In the genomic region with DNA sequence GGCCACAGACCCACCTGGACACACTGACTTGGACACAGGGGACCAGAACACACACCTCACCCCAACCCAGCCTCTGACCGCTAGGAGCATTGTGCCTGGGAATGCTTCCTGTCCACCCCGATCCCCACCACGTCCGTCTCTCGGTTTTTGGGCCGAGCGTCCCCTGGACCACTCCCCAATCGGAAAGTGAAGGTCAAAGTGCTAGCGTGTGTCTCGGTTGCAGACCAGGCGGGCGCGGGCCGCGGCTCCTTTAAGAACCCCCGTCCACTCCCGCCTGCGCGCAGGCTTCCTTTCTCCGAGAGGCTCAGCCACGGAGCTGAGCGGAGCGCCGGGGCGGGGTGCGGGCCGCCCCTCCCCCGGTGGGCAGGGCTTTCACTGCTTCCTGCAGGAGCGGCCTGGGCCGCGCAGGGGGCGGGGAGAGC, we compare ENCODE assay signal across 7 mouse cellular contexts. TPM values are rescaled to one million over a fixed set of nuclear protein-coding genes. Genes with fewer than 3 reads are reported as not detected.
DNase-seq lines count a peak whose midpoint lies in the region; ATAC-seq lines count a peak whose summit lies in the region.

No protein-coding gene starts in this region.

- H3K4me3 ChIP-seq in intestine, embryonic 16.5 days (ENCODE audit: low read length): peak overlapping the region; percentile 98
- H3K4me3 ChIP-seq in limb, embryonic 11.5 days (ENCODE audit: low read depth, low read length): peak overlapping the region; percentile 88
- H3K4me3 ChIP-seq in midbrain, embryonic 13.5 days (replicated peaks): peak overlapping the region; percentile 97

- ATAC-seq in intestine, embryonic 16.5 days: peak; percentile 78
- peak; percentile 46; the same call in 1 of the 2 replicates for ATAC-seq in limb, embryonic 11.5 days (ENCODE audit: insufficient number of reproducible peaks, low FRiP score, low TSS enrichment, low read depth)
- ATAC-seq in midbrain, embryonic 13.5 days: peak; percentile 73

- H3K4me1 ChIP-seq in intestine, embryonic 16.5 days (ENCODE audit: control insufficient read depth, insufficient read depth, low read length): peaks cover 67% of the 10 kb centered on the region
- peaks cover 38% of the 10 kb centered on the region for H3K4me1 ChIP-seq in limb, embryonic 11.5 days (ENCODE audit: control insufficient read depth, insufficient read depth, low read length)
- peaks cover 76% of the 10 kb centered on the region for H3K4me1 ChIP-seq in midbrain, embryonic 13.5 days (replicated peaks)

- H3K9ac ChIP-seq in intestine, embryonic 16.5 days (ENCODE audit: low read depth, low read length): peak overlapping the region; percentile 93
- peak overlapping the region; percentile 93 for H3K9ac ChIP-seq in limb, embryonic 11.5 days (ENCODE audit: low read length)
- H3K9ac ChIP-seq in midbrain, embryonic 13.5 days (replicated peaks): peak overlapping the region; percentile 97

- intact Hi-C loops in gastrocnemius, postnatal 36 days (cut with DNase I): loop anchor here (5.0 kb wide), 1 partner anchor 134 kb away; no protein-coding TSS in a partner anchor

- no peaks in the 10 kb centered on the region for H3K27me3 ChIP-seq in intestine, embryonic 16.5 days (replicated peaks; ENCODE audit: control insufficient read depth, insufficient read depth, low read length)
- H3K27me3 ChIP-seq in limb, embryonic 11.5 days (ENCODE audit: control insufficient read depth, insufficient read depth, low read length): no peaks in the 10 kb centered on the region
- no peaks in the 10 kb centered on the region for H3K27me3 ChIP-seq in midbrain, embryonic 13.5 days

- H3K9me3 ChIP-seq in intestine, embryonic 16.5 days (ENCODE audit: control insufficient read depth, low read length): no peaks in the 10 kb centered on the region
- no peaks in the 10 kb centered on the region for H3K9me3 ChIP-seq in limb, embryonic 11.5 days (ENCODE audit: control insufficient read depth, low read length)
- H3K9me3 ChIP-seq in midbrain, embryonic 13.5 days: no peaks in the 10 kb centered on the region

- WGBS in intestine, embryonic 16.5 days: under 1% methylated on average over 32 of the region's 32 CpGs
- WGBS in limb, embryonic 11.5 days: 0% methylated on average over 27 of the region's 32 CpGs
- 1% methylated on average over 28 of the region's 32 CpGs for WGBS in midbrain, embryonic 13.5 days

- peak overlapping the region; percentile 92 for H3K27ac ChIP-seq in intestine, embryonic 16.5 days (ENCODE audit: low read length)
- H3K27ac ChIP-seq in limb, embryonic 11.5 days (replicated peaks; ENCODE audit: low read depth, low read length): peak overlapping the region; percentile 90
- H3K27ac ChIP-seq in midbrain, embryonic 13.5 days: peak overlapping the region; percentile 89

- DNase-seq in adrenal gland, postnatal 10 days: peak; percentile 98
- DNase-seq in embryo, embryonic 11.5 days (ENCODE audit: low read depth, low spot score): peak; percentile 89
- peak; percentile 87 to 92 for DNase-seq in gastrocnemius, postnatal 36 days
- peak; percentile 92 for DNase-seq in limb, embryonic 11.5 days (ENCODE audit: low spot score)
- peak; percentile 91 to 93 for DNase-seq in spleen, adult 18-20 months

- peak overlapping the region; percentile 93 for H3K4me2 ChIP-seq in intestine, embryonic 16.5 days (ENCODE audit: low read depth, low read length)
- H3K4me2 ChIP-seq in limb, embryonic 11.5 days (ENCODE audit: low read depth, severe bottlenecking): peak overlapping the region; percentile 96
- peak overlapping the region; percentile 98 for H3K4me2 ChIP-seq in midbrain, embryonic 13.5 days (replicated peaks)

- no peaks in the 10 kb centered on the region for H3K36me3 ChIP-seq in intestine, embryonic 16.5 days (ENCODE audit: control insufficient read depth, insufficient read depth, low read length)
- H3K36me3 ChIP-seq in limb, embryonic 11.5 days (ENCODE audit: control insufficient read depth, insufficient read depth, low read length): no peaks in the 10 kb centered on the region
- 0 out of 2 replicates have a peak, but pooled peaks cover 3% of the 10 kb centered on the region for H3K36me3 ChIP-seq in midbrain, embryonic 13.5 days

RNA-seq across cellular contexts. Expression of a gene that starts 0.4 kb away (rescaled TPM):
- 10 to 100 TPM; 49.7 to 57.8 TPM for total RNA-seq in adrenal gland, postnatal 10 days (2021)
- total RNA-seq in gastrocnemius, postnatal 36 days (2021): 10 to 100 TPM; 23.9 to 25.5 TPM
- 12.2 and 12.8 TPM in 2 replicates for polyA plus RNA-seq in intestine, embryonic 16.5 days (2015; fragmentation: Nextera tagmentation; extraction: Ambion mirVana)
- 16.4 and 17.0 TPM in 2 replicates for polyA plus RNA-seq in limb, embryonic 11.5 days (2014; fragmentation: Nextera tagmentation; extraction: Ambion mirVana)
- polyA plus RNA-seq in midbrain, embryonic 13.5 days (2015; fragmentation: Nextera tagmentation; extraction: Ambion mirVana): 13.6 and 14.9 TPM in 2 replicates

RNA-seq across cellular contexts. Expression of a gene that starts 3.4 kb away (rescaled TPM):
- 10 to 100 TPM in 1 of 2 experiments, 1 to 10 TPM in 1; 8.3 to 13.4 TPM for total RNA-seq in adrenal gland, postnatal 10 days (2021)
- total RNA-seq in gastrocnemius, postnatal 36 days (2021): 1 to 10 TPM; 7.3 to 8.3 TPM
- 1.6 and 1.7 TPM in 2 replicates for polyA plus RNA-seq in intestine, embryonic 16.5 days (2015; fragmentation: Nextera tagmentation; extraction: Ambion mirVana)
- polyA plus RNA-seq in limb, embryonic 11.5 days (2014; fragmentation: Nextera tagmentation; extraction: Ambion mirVana): 12.8 and 13.3 TPM in 2 replicates
- polyA plus RNA-seq in midbrain, embryonic 13.5 days (2015; fragmentation: Nextera tagmentation; extraction: Ambion mirVana): 20.8 and 27.6 TPM in 2 replicates

RNA-seq across cellular contexts. Expression of a gene that starts 22.0 kb away (rescaled TPM):
- 10 to 100 TPM; 26.1 to 27.5 TPM for total RNA-seq in adrenal gland, postnatal 10 days (2021)
- under 1 TPM; 0.28 to 0.52 TPM for total RNA-seq in gastrocnemius, postnatal 36 days (2021)
- polyA plus RNA-seq in intestine, embryonic 16.5 days (2015; fragmentation: Nextera tagmentation; extraction: Ambion mirVana): 4.0 and 4.7 TPM in 2 replicates
- 0.71 and 1.3 TPM in 2 replicates for polyA plus RNA-seq in limb, embryonic 11.5 days (2014; fragmentation: Nextera tagmentation; extraction: Ambion mirVana)
- polyA plus RNA-seq in midbrain, embryonic 13.5 days (2015; fragmentation: Nextera tagmentation; extraction: Ambion mirVana): 2.4 and 2.6 TPM in 2 replicates

RNA-seq across cellular contexts. Expression of a gene that starts 22.9 kb away (rescaled TPM):
- total RNA-seq in adrenal gland, postnatal 10 days (2021): 10 to 100 TPM; 12.9 to 13.2 TPM
- 1 to 10 TPM; 2.9 to 3.6 TPM for total RNA-seq in gastrocnemius, postnatal 36 days (2021)
- 24.1 and 24.3 TPM in 2 replicates for polyA plus RNA-seq in intestine, embryonic 16.5 days (2015; fragmentation: Nextera tagmentation; extraction: Ambion mirVana)
- 42.2 and 43.4 TPM in 2 replicates for polyA plus RNA-seq in limb, embryonic 11.5 days (2014; fragmentation: Nextera tagmentation; extraction: Ambion mirVana)
- polyA plus RNA-seq in midbrain, embryonic 13.5 days (2015; fragmentation: Nextera tagmentation; extraction: Ambion mirVana): 16.2 and 16.3 TPM in 2 replicates

RNA-seq across cellular contexts. Expression of a gene that starts 26.1 kb away (rescaled TPM):
- total RNA-seq in adrenal gland, postnatal 10 days (2021): not detected
- not detected for total RNA-seq in gastrocnemius, postnatal 36 days (2021)
- 0.10 and 0.12 TPM in 2 replicates for polyA plus RNA-seq in intestine, embryonic 16.5 days (2015; fragmentation: Nextera tagmentation; extraction: Ambion mirVana)
- 0.17 TPM in 1 of 2 replicates, not detected in the other for polyA plus RNA-seq in limb, embryonic 11.5 days (2014; fragmentation: Nextera tagmentation; extraction: Ambion mirVana)
- 0.12 and 0.14 TPM in 2 replicates for polyA plus RNA-seq in midbrain, embryonic 13.5 days (2015; fragmentation: Nextera tagmentation; extraction: Ambion mirVana)

Comparison
In these comparisons a context has a peak if more than half of its experiments do, and no peak if none do; other contexts are left out.
1. Peak in every context shown above with its lines: DNase-seq, ATAC-seq, H3K4me3 ChIP-seq and H3K27ac ChIP-seq.